Mouse (Mus musculus): Measurements from ENCODE around the gene Litaf.
"Not testable (repeated sequence)": the region's sequence is repeated elsewhere in the genome, so short reads cannot be mapped to it uniquely, and the experiment has no call there.

The Litaf gene

GRCm38 (mm10) chr16:10991737-10992089, 74.2 kb downstream of the Litaf start:
- DNase-seq (ENCODE audit: low spot score) = no peak

GRCm38 (mm10) chr16:10990763-10991162, 75.2 kb downstream of the Litaf start:
- DNase-seq (ENCODE audit: low spot score) = no peak

- no peak for DNase-seq (ENCODE audit: low spot score)
These were observed 76.1 kb downstream of the Litaf start for GRCm38 (mm10) chr16:10989896-10990295.

GRCm38 (mm10) chr16:10989361-10989760, 76.6 kb downstream of the Litaf start:
- DNase-seq (ENCODE audit: low spot score) = no peak

GRCm38 (mm10) chr16:10988261-10988660, 77.7 kb downstream of the Litaf start:
- DNase-seq (ENCODE audit: low spot score) = no peak

GRCm38 (mm10) chr16:10984534-10984933, 81.4 kb downstream of the Litaf start:
- no peak for DNase-seq (ENCODE audit: low spot score)

- DNase-seq (ENCODE audit: low spot score) = no peak
These were observed 84.4 kb downstream of the Litaf start for GRCm38 (mm10) chr16:10981493-10982070.

GRCm38 (mm10) chr16:10979064-10979803, 86.7 kb downstream of the Litaf start:
- no peak for DNase-seq (ENCODE audit: low spot score)

- DNase-seq (ENCODE audit: low spot score) = no peak
These were observed 88.1 kb downstream of the Litaf start for GRCm38 (mm10) chr16:10977877-10978276.

GRCm38 (mm10) chr16:10976202-10976631, 89.7 kb downstream of the Litaf start:
- DNase-seq (ENCODE audit: low spot score) = no peak

- DNase-seq (ENCODE audit: low spot score) = no peak
These were observed 91.0 kb downstream of the Litaf start for GRCm38 (mm10) chr16:10974939-10975338.

GRCm38 (mm10) chr16:10974037-10974446, 91.9 kb downstream of the Litaf start:
- DNase-seq (ENCODE audit: low spot score) = peak; percentile 58

- no peak for DNase-seq (ENCODE audit: low spot score)
These were observed 93.7 kb downstream of the Litaf start for GRCm38 (mm10) chr16:10972259-10972658.

- DNase-seq (ENCODE audit: low spot score) = not testable (repeated sequence)
These were observed 96.0 kb downstream of the Litaf start for GRCm38 (mm10) chr16:10969944-10970343.

GRCm38 (mm10) chr16:10969342-10969741, 96.6 kb downstream of the Litaf start:
- DNase-seq (ENCODE audit: low spot score) = no peak

- DNase-seq (ENCODE audit: low spot score) = no peak
These were observed 97.7 kb downstream of the Litaf start for GRCm38 (mm10) chr16:10968299-10968698.

GRCm38 (mm10) chr16:10967756-10968155, 98.2 kb downstream of the Litaf start:
- no peak for DNase-seq (ENCODE audit: low spot score)

- DNase-seq (ENCODE audit: low spot score) = no peak
These were observed 98.9 kb downstream of the Litaf start for GRCm38 (mm10) chr16:10967013-10967412.

GRCm38 (mm10) chr16:10965034-10965433, 100.9 kb downstream of the Litaf start:
- DNase-seq (ENCODE audit: low spot score) = no peak

- DNase-seq (ENCODE audit: low spot score) = no peak
These were observed 105.0 kb downstream of the Litaf start for GRCm38 (mm10) chr16:10960916-10961315.

GRCm38 (mm10) chr16:10958763-10959440, 107.1 kb downstream of the Litaf start:
- no peak for DNase-seq (ENCODE audit: low spot score)

GRCm38 (mm10) chr16:10958307-10958706, 107.7 kb downstream of the Litaf start:
- DNase-seq (ENCODE audit: low spot score) = not testable (repeated sequence)

GRCm38 (mm10) chr16:10957794-10958193, 108.2 kb downstream of the Litaf start:
- no peak for DNase-seq (ENCODE audit: low spot score)
